27 mouse cellular contexts compared by ENCODE assay signal in the genomic region with DNA sequence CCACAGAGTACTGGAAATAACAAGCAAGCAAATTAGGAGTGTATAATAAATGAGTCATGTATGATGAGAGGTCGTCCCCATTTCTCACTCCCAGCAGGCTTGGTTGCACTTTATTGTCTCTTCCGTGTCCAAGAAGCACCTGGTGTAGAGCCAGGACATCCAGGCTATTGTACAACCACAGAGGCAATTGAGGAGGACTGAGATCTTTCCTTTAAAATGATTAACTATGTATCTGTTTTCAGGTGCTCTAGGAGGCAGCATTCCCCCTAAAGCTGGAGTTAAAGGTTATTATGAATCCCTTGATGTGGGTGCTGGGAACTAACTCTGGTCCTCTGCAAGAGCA. TPM values are rescaled to one million over a fixed set of nuclear protein-coding genes. Genes with fewer than 3 reads are reported as not detected.
DNase-seq lines count a peak whose midpoint lies in the region; ATAC-seq and TF ChIP-seq lines count a peak whose summit lies in the region.
"Had no signal": no experiment of that assay in that cellular context is flagged by ENCODE, and none has a peak within 500 bp of the region (broad histone marks: within the 10 kb centered on the region; RNA-seq: fewer than 3 reads in every experiment).

No protein-coding gene starts in this region.

- H3K27ac ChIP-seq in intestine, embryonic 16.5 days (ENCODE audit: low read length) = 0 out of 2 replicates have a peak overlapping the region, but pooled peaks have one; percentile 55
- H3K27ac ChIP-seq in intestine, embryonic 15.5 days = no peak overlapping the region
- no peak overlapping the region for H3K27ac ChIP-seq in thymus, adult 2 months (ENCODE audit: control insufficient read depth, insufficient read depth, low read length)
- H3K27ac ChIP-seq in liver, embryonic 15.5 days (replicated peaks) = peak overlapping the region; percentile 77
- H3K27ac ChIP-seq: embryonic facial prominence, embryonic 12.5 days; forebrain, embryonic 15.5 days; heart, embryonic 15.5 days; limb, embryonic 10.5 days; limb, embryonic 15.5 days; neural tube, embryonic 12.5 days had no signal

- peaks cover 21% of the 10 kb centered on the region for H3K36me3 ChIP-seq in intestine, embryonic 16.5 days (ENCODE audit: control insufficient read depth, insufficient read depth, low read length)
- peaks cover 31% of the 10 kb centered on the region for H3K36me3 ChIP-seq in intestine, embryonic 15.5 days
- H3K36me3 ChIP-seq in thymus, adult 2 months (ENCODE audit: control insufficient read depth, insufficient read depth, low read length) = peaks cover 19% of the 10 kb centered on the region
- peaks cover 54% of the 10 kb centered on the region for H3K36me3 ChIP-seq in liver, embryonic 15.5 days (replicated peaks)

- ATAC-seq in intestine, embryonic 16.5 days = no peak
- no peak for ATAC-seq in intestine, embryonic 15.5 days
- ATAC-seq in liver, embryonic 15.5 days (ENCODE audit: insufficient read depth) = no peak
- ATAC-seq in activated CD4-positive, CD25-positive, alpha-beta regulatory T cell, adult 4 months = no peak
- ATAC-seq: forebrain, embryonic 15.5 days; hindbrain, embryonic 16.5 days had no signal

- H3K4me2 ChIP-seq in intestine, embryonic 16.5 days (ENCODE audit: low read depth, low read length) = no peak overlapping the region
- no peak overlapping the region for H3K4me2 ChIP-seq in intestine, embryonic 15.5 days (replicated peaks)
- no peak overlapping the region for H3K4me2 ChIP-seq in liver, embryonic 15.5 days
- H3K4me2 ChIP-seq: embryonic facial prominence, embryonic 12.5 days; forebrain, embryonic 15.5 days; heart, embryonic 15.5 days; limb, embryonic 15.5 days; lung, embryonic 14.5 days; midbrain, embryonic 11.5 days; neural tube, embryonic 12.5 days had no signal

- WGBS in intestine, embryonic 16.5 days = 70% methylated on average over 2 of the region's 2 CpGs
- 73% methylated on average over 2 of the region's 2 CpGs for WGBS in intestine, embryonic 15.5 days
- 98% methylated on average over 2 of the region's 2 CpGs for WGBS in thymus, adult 2 months
- 82% methylated on average over 2 of the region's 2 CpGs for WGBS in liver, embryonic 15.5 days (ENCODE audit: insufficient replicate concordance)

- peak; percentile 1 for DNase-seq in thymus, postnatal 14 days
- DNase-seq in thymus, adult 2 months = no peak
- no peak for DNase-seq in urinary bladder, postnatal 25 days (ENCODE audit: low spot score)
- no peak for DNase-seq in thymus, postnatal 25 days
- DNase-seq: adrenal gland, postnatal 10 days; cerebellum, adult 11-12 months; cerebellum, adult 9-11 months; embryo, embryonic 11 days; gastrocnemius, postnatal 10 days; kidney, postnatal 14 days; layer of hippocampus, adult 9-11 months; lung, embryonic 14.5 days; lung, postnatal 14 days; right cerebral cortex, postnatal 4 days had no signal

- no peaks in the 10 kb centered on the region for H3K9me3 ChIP-seq in intestine, embryonic 16.5 days (ENCODE audit: control insufficient read depth, low read length)
- H3K9me3 ChIP-seq in intestine, embryonic 15.5 days = no peaks in the 10 kb centered on the region
- H3K9me3 ChIP-seq in liver, embryonic 15.5 days (replicated peaks) = no peaks in the 10 kb centered on the region
- H3K9me3 ChIP-seq: embryonic facial prominence, embryonic 12.5 days; forebrain, embryonic 15.5 days; heart, embryonic 15.5 days; limb, embryonic 10.5 days; limb, embryonic 15.5 days; neural tube, embryonic 12.5 days had no signal

- H3K27me3 ChIP-seq in intestine, embryonic 16.5 days (replicated peaks; ENCODE audit: control insufficient read depth, insufficient read depth, low read length) = no peaks in the 10 kb centered on the region
- H3K27me3 ChIP-seq in intestine, embryonic 15.5 days (replicated peaks) = no peaks in the 10 kb centered on the region
- no peaks in the 10 kb centered on the region for H3K27me3 ChIP-seq in thymus, adult 2 months (ENCODE audit: control insufficient read depth, insufficient read depth, low read length)
- no peaks in the 10 kb centered on the region for H3K27me3 ChIP-seq in liver, embryonic 15.5 days
- H3K27me3 ChIP-seq: embryonic facial prominence, embryonic 12.5 days; forebrain, embryonic 15.5 days; heart, embryonic 15.5 days; limb, embryonic 15.5 days; neural tube, embryonic 12.5 days had no signal

- H3K9ac ChIP-seq in intestine, embryonic 16.5 days (ENCODE audit: low read depth, low read length) = no peak overlapping the region
- no peak overlapping the region for H3K9ac ChIP-seq in intestine, embryonic 15.5 days
- no peak overlapping the region for H3K9ac ChIP-seq in liver, embryonic 15.5 days
- H3K9ac ChIP-seq: embryonic facial prominence, embryonic 12.5 days; forebrain, embryonic 15.5 days; heart, embryonic 15.5 days; limb, embryonic 15.5 days; lung, embryonic 14.5 days; neural tube, embryonic 12.5 days had no signal

- no peak overlapping the region for H3K4me3 ChIP-seq in intestine, embryonic 16.5 days (ENCODE audit: low read length)
- no peak overlapping the region for H3K4me3 ChIP-seq in intestine, embryonic 15.5 days (replicated peaks)
- H3K4me3 ChIP-seq in thymus, adult 2 months (ENCODE audit: control insufficient read depth, insufficient read depth, low read length) = no peak overlapping the region
- H3K4me3 ChIP-seq in liver, embryonic 15.5 days (replicated peaks) = no peak overlapping the region
- H3K4me3 ChIP-seq: embryonic facial prominence, embryonic 12.5 days; forebrain, embryonic 15.5 days; heart, embryonic 15.5 days; limb, embryonic 10.5 days; limb, embryonic 15.5 days; myocyte; neural tube, embryonic 12.5 days had no signal

- H3K4me1 ChIP-seq in intestine, embryonic 16.5 days (ENCODE audit: control insufficient read depth, insufficient read depth, low read length) = peaks cover 36% of the 10 kb centered on the region
- peaks cover 34% of the 10 kb centered on the region for H3K4me1 ChIP-seq in intestine, embryonic 15.5 days (replicated peaks)
- peaks cover 18% of the 10 kb centered on the region for H3K4me1 ChIP-seq in thymus, adult 2 months (replicated peaks; ENCODE audit: control insufficient read depth, insufficient read depth, low read length)
- H3K4me1 ChIP-seq in liver, embryonic 15.5 days (replicated peaks) = peaks cover 85% of the 10 kb centered on the region

- TF ChIP-seq CTCF in thymus, adult 2 months (IDR thresholded peaks at IDR 0.05; ENCODE audit: borderline replicate concordance, control insufficient read depth, extremely low read depth, insufficient read depth, low read length, poor library complexity) = no peak

- TF ChIP-seq POLR2A in thymus, adult 2 months (IDR thresholded peaks at IDR 0.05; ENCODE audit: control insufficient read depth, extremely low read depth, insufficient read depth, low read length, poor library complexity) = no peak

RNA-seq across cellular contexts. Expression of gene Ndufa6, which starts 5.2 kb away (rescaled TPM):
- polyA plus RNA-seq in intestine, embryonic 16.5 days (2015; fragmentation: Nextera tagmentation; extraction: Ambion mirVana) = 561 and 588 TPM in 2 replicates
- 502 and 513 TPM in 2 replicates for polyA plus RNA-seq in intestine, embryonic 15.5 days (2015; fragmentation: Nextera tagmentation; extraction: Ambion mirVana)
- 227 and 278 TPM in 2 replicates for polyA plus RNA-seq in thymus, adult 2 months (2012; rRNA removed)
- polyA plus RNA-seq in liver, embryonic 15.5 days (2015; fragmentation: Nextera tagmentation; extraction: Ambion mirVana) = 272 and 310 TPM in 2 replicates
- polyA plus RNA-seq in activated CD4-positive, CD25-positive, alpha-beta regulatory T cell, adult 4 months (2017; shearing (Covaris generic)) = 100 to 1,000 TPM; 486 to 595 TPM

RNA-seq across cellular contexts. Expression of gene Smdt1, which starts 10.2 kb away (rescaled TPM):
- polyA plus RNA-seq in intestine, embryonic 16.5 days (2015; fragmentation: Nextera tagmentation; extraction: Ambion mirVana) = 332 and 340 TPM in 2 replicates
- 277 and 308 TPM in 2 replicates for polyA plus RNA-seq in intestine, embryonic 15.5 days (2015; fragmentation: Nextera tagmentation; extraction: Ambion mirVana)
- 218 and 230 TPM in 2 replicates for polyA plus RNA-seq in thymus, adult 2 months (2012; rRNA removed)
- polyA plus RNA-seq in liver, embryonic 15.5 days (2015; fragmentation: Nextera tagmentation; extraction: Ambion mirVana) = 176 TPM in 2 replicates
- polyA plus RNA-seq in activated CD4-positive, CD25-positive, alpha-beta regulatory T cell, adult 4 months (2017; shearing (Covaris generic)) = 100 to 1,000 TPM; 132 to 140 TPM

RNA-seq across cellular contexts. Expression of gene Pheta2, which starts 10.2 kb away (rescaled TPM):
- 11.6 and 13.2 TPM in 2 replicates for polyA plus RNA-seq in intestine, embryonic 16.5 days (2015; fragmentation: Nextera tagmentation; extraction: Ambion mirVana)
- 13.1 and 13.4 TPM in 2 replicates for polyA plus RNA-seq in intestine, embryonic 15.5 days (2015; fragmentation: Nextera tagmentation; extraction: Ambion mirVana)
- 1.7 and 2.3 TPM in 2 replicates for polyA plus RNA-seq in thymus, adult 2 months (2012; rRNA removed)
- 43.9 and 47.9 TPM in 2 replicates for polyA plus RNA-seq in liver, embryonic 15.5 days (2015; fragmentation: Nextera tagmentation; extraction: Ambion mirVana)
- polyA plus RNA-seq in activated CD4-positive, CD25-positive, alpha-beta regulatory T cell, adult 4 months (2017; shearing (Covaris generic)) = 1 to 10 TPM; 5.3 to 5.8 TPM

RNA-seq across cellular contexts. Expression of gene Naga, which starts 10.2 kb away (rescaled TPM):
- 296 and 437 TPM in 2 replicates for polyA plus RNA-seq in intestine, embryonic 16.5 days (2015; fragmentation: Nextera tagmentation; extraction: Ambion mirVana)
- 144 and 176 TPM in 2 replicates for polyA plus RNA-seq in intestine, embryonic 15.5 days (2015; fragmentation: Nextera tagmentation; extraction: Ambion mirVana)
- polyA plus RNA-seq in thymus, adult 2 months (2012; rRNA removed) = 118 and 150 TPM in 2 replicates
- 43.4 and 48.6 TPM in 2 replicates for polyA plus RNA-seq in liver, embryonic 15.5 days (2015; fragmentation: Nextera tagmentation; extraction: Ambion mirVana)
- 10 to 100 TPM; 44.2 to 63.7 TPM for polyA plus RNA-seq in activated CD4-positive, CD25-positive, alpha-beta regulatory T cell, adult 4 months (2017; shearing (Covaris generic))

RNA-seq across cellular contexts. Expression of gene Cyp2d22, which starts 31.1 kb away (rescaled TPM):
- polyA plus RNA-seq in intestine, embryonic 16.5 days (2015; fragmentation: Nextera tagmentation; extraction: Ambion mirVana) = 14.1 and 14.9 TPM in 2 replicates
- 9.0 and 11.2 TPM in 2 replicates for polyA plus RNA-seq in intestine, embryonic 15.5 days (2015; fragmentation: Nextera tagmentation; extraction: Ambion mirVana)
- polyA plus RNA-seq in thymus, adult 2 months (2012; rRNA removed) = 12.6 and 15.7 TPM in 2 replicates
- 17.7 and 19.1 TPM in 2 replicates for polyA plus RNA-seq in liver, embryonic 15.5 days (2015; fragmentation: Nextera tagmentation; extraction: Ambion mirVana)
- polyA plus RNA-seq in activated CD4-positive, CD25-positive, alpha-beta regulatory T cell, adult 4 months (2017; shearing (Covaris generic)) = 1 to 10 TPM; 3.6 to 6.5 TPM

Comparison
In these comparisons a context has a peak if more than half of its experiments do, and no peak if none do; other contexts are left out.
1. H3K27ac ChIP-seq: peak in intestine, embryonic 16.5 days (single experiment) and liver, embryonic 15.5 days (single experiment); none in intestine, embryonic 15.5 days (single experiment) and thymus, adult 2 months (single experiment).